Mouse (Mus musculus) brain, embryonic 14.5 days (tissue): ENCODE measurements at regions not wholly inside any gene's neighbourhood (a gene's known extent, or its start where the extent isn't known, plus 50 kb on each side); places are given as distances from the start of the nearest gene placed in this dataset.

Experiments used
- CTCF ChIP-seq: fragments of 200-500 bp; IDR thresholded peaks from 2 replicates; pipeline ENCODE4 v1.5.1; 2012; ENCODE audit warnings: inconsistent platforms, mild to moderate bottlenecking, moderate library complexity, borderline replicate concordance; ENCODE audit not compliant: insufficient read depth, insufficient read length; ENCODE audit errors: extremely low read depth
- POLR2A ChIP-seq: fragments of 200-500 bp; IDR thresholded peaks from 2 replicates; pipeline ENCODE4 v1.6.1; 2012; ENCODE audit warnings: mild to moderate bottlenecking, inconsistent platforms, borderline replicate concordance; ENCODE audit not compliant: poor library complexity, insufficient read depth, insufficient read length, severe bottlenecking; ENCODE audit errors: extremely low read depth

- TF ChIP-seq CTCF = no peak
- no peak for TF ChIP-seq POLR2A
Measured at GRCm38 (mm10) chr8:109104798-109105326, 389.0 kb upstream of the Pmfbp1 start.
